Mouse (Mus musculus) hindbrain, embryonic 11.5 days (tissue): ENCODE measurements at regions not wholly inside any gene's neighbourhood (a gene's known extent, or its start where the extent isn't known, plus 50 kb on each side); places are given as distances from the start of the nearest gene placed in this dataset.

Source experiments
- ATAC-seq: fragments of 200-750 bp; cut with Nextera tagmentation; 2 replicates; pipeline ENCODE4 v1.8.0; 2017; ENCODE audit warnings: mild to moderate bottlenecking, moderate TSS enrichment, moderate library complexity; ENCODE audit not compliant: low FRiP score
- DNase-seq: peaks from one replicate; pipeline ENCODE4 v3.0.0-alpha.2; 2015; ENCODE audit warnings: low spot score
- H3K27ac ChIP-seq: fragments of 300-500 bp; sonication (generic); 2 replicates; pipeline ENCODE4 v1.5.1; 2014; ENCODE audit warnings: mild to moderate bottlenecking, low read depth, low read length
- H3K27me3 ChIP-seq: fragments of 300-500 bp; sonication (generic); 2 replicates; pipeline ENCODE4 v1.6.1; 2014; ENCODE audit warnings: mild to moderate bottlenecking, low read length, moderate library complexity, mixed read lengths; ENCODE audit not compliant: control insufficient read depth, insufficient read depth
- H3K36me3 ChIP-seq: fragments of 300-500 bp; sonication (generic); 2 replicates; pipeline ENCODE4 v1.6.1; 2014; ENCODE audit warnings: mild to moderate bottlenecking, low read length, moderate library complexity, mixed read lengths; ENCODE audit not compliant: control insufficient read depth, insufficient read depth
- H3K4me1 ChIP-seq: fragments of 300-500 bp; sonication (generic); replicated peaks from 2 replicates; pipeline ENCODE4 v1.6.1; 2014; ENCODE audit warnings: low read length, mixed read lengths; ENCODE audit not compliant: control insufficient read depth, insufficient read depth
- H3K4me2 ChIP-seq: fragments of 300-500 bp; sonication (generic); replicated peaks from 2 replicates; pipeline ENCODE4 v1.6.1; 2014; ENCODE audit warnings: mild to moderate bottlenecking, low read depth, low read length
- H3K4me3 ChIP-seq: fragments of 300-500 bp; sonication (generic); 2 replicates; pipeline ENCODE4 v1.5.1; 2014; ENCODE audit warnings: low read depth, low read length
- H3K9ac ChIP-seq: fragments of 300-500 bp; sonication (generic); 2 replicates; pipeline ENCODE4 v1.6.1; 2014; ENCODE audit warnings: low read depth, low read length
- H3K9me3 ChIP-seq: fragments of 300-500 bp; sonication (generic); 2 replicates; pipeline ENCODE4 v1.6.1; 2016; ENCODE audit warnings: low read length; ENCODE audit not compliant: control insufficient read depth
- WGBS: fragments of 180-500 bp; shearing (Covaris S2); extraction: QIAGEN DNeasy Blood & Tissue Kit; methylation state at CpG from one replicate; pipeline ENCODE4 v1.1.7; 2014; 5-methylcytosine and 5-hydroxymethylcytosine counted together

DNA sequence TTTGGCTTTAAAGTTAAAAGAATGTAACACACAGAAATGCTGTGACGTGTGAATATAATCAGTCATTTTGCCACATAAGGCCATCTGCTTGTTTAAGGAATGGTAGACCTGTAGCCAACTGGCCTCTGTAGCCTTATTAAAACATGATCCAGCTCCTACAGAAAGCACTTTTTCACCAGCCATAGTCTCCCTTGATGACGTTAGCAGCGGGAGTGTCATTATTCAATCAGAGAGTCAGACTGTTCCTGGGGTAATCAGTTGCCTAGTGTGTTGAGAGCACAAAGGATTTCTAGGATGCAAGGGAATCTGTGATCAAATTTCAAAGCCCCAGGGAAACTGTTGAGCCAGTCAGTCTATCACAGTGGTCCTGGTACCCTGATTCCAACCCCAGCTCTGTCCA, 260.3 kb upstream of the Rag2 start:
- DNase-seq = peak; percentile 16
- Histone ChIP-seq H3K27me3 (no peaks in the 10 kb centered on the region), H3K9ac (no peak overlapping the region), H3K27ac (no peak overlapping the region), H3K9me3 (no peaks in the 10 kb centered on the region), H3K4me3 (no peak overlapping the region), H3K4me1 (no peaks in the 10 kb centered on the region), H3K4me2 (no peak overlapping the region), H3K36me3 (no peaks in the 10 kb centered on the region)
- WGBS = 40% methylated on average over 3 of the region's 3 CpGs
- peak; percentile 30; the same call in 1 of the 2 replicates for ATAC-seq

DNA sequence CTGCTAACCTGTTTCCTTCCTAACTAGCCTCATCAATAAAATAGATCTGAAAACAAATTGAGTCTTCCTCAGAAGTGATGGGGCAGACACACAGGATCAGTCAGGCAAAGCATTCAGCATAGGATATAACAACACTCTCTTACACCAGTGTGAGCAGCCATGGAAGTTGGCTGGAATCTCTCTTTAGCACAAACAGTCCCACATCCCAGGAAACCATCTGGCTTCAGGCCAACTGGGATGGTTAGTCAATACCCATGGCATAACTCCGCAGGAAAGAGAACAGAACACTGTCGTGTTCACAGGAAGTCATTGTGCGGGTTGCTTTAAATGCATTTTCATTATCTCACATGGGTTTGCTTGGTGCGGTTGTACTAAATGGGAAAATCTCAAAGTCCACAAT, 256.2 kb upstream of the Rag2 start:
- no peaks in the 10 kb centered on the region for H3K36me3 ChIP-seq
- no peaks in the 10 kb centered on the region for H3K27me3 ChIP-seq
- H3K4me1 ChIP-seq = no peaks in the 10 kb centered on the region
- H3K9ac ChIP-seq = no peak overlapping the region
- WGBS = 88% methylated on average over 4 of the region's 4 CpGs
- ATAC-seq (no peak), DNase-seq (no peak)
- H3K27ac ChIP-seq = no peak overlapping the region
- H3K9me3 ChIP-seq = no peaks in the 10 kb centered on the region
- no peak overlapping the region for H3K4me3 ChIP-seq
- H3K4me2 ChIP-seq = no peak overlapping the region

- ATAC-seq (no peak), DNase-seq (no peak)
- H3K4me3 ChIP-seq = no peak overlapping the region
- no peak overlapping the region for H3K4me2 ChIP-seq
- no peaks in the 10 kb centered on the region for H3K36me3 ChIP-seq
- no peaks in the 10 kb centered on the region for H3K9me3 ChIP-seq
- no peak overlapping the region for H3K27ac ChIP-seq
- no peaks in the 10 kb centered on the region for H3K27me3 ChIP-seq
- 91% methylated on average over 6 of the region's 6 CpGs for WGBS
- no peaks in the 10 kb centered on the region for H3K4me1 ChIP-seq
- H3K9ac ChIP-seq = no peak overlapping the region
Observed at GRCm38 (mm10) chr2:101370991-101371736, 253.4 kb upstream of the Rag2 start.

DNA sequence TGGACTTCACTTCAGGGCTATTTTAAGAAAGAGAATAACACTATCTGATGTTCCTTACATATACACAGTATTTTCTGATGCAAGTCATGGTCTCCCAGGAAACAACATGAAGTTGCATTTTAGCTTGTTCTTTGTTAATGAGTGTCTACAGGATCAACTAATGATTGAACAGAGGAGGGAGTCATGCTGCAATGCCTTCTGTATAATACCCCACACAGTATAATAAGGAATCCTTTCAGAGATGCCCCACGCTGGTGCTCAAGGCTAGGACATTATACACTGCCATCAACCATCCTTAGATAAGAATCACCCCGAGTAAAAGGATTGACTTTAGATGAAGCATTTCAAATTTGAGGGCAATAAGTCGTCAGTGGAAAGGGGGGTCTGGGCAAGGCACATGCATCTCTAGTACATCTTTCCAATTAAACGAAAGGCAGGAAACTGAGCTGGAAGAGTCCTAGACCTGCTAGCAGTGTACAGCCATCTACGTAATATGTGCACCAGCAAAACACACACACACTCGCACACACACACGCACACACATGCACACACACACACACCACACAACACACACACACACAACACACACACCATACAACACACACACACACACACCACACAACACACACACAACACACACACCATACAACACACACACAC, 252.6 kb upstream of the Rag2 start:
- Histone ChIP-seq H3K36me3 (no peaks in the 10 kb centered on the region), H3K27ac (no peak overlapping the region), H3K4me1 (no peaks in the 10 kb centered on the region), H3K9me3 (no peaks in the 10 kb centered on the region), H3K27me3 (no peaks in the 10 kb centered on the region), H3K4me2 (no peak overlapping the region), H3K4me3 (no peak overlapping the region), H3K9ac (no peak overlapping the region)
- WGBS = 86% methylated on average over 7 of the region's 7 CpGs
- ATAC-seq = no peak
- DNase-seq = no peak

DNA sequence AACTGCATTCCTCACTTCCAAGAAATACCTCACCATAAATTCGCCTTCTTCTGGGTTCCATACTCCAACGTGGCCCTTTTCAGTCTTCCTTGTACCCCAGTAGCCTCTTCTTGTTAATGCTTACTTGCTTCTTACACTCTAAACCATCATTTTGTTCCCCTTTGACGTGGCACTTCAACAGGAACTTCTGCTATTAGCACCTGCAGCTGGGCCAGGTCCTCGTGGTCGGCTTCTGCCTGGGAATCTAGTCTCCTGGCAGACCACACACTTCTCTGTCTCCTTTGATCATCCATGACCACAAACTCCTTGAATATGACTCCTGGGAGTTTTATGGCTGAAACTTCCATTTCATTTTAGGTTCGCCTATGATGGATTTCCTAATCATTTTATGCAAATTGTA, 243.9 kb upstream of the Rag2 start:
- Histone ChIP-seq H3K9ac (no peak overlapping the region), H3K27ac (no peak overlapping the region), H3K27me3 (no peaks in the 10 kb centered on the region), H3K36me3 (no peaks in the 10 kb centered on the region), H3K4me2 (no peak overlapping the region), H3K4me3 (no peak overlapping the region), H3K9me3 (no peaks in the 10 kb centered on the region), H3K4me1 (no peaks in the 10 kb centered on the region)
- 86% methylated on average over 6 of the region's 6 CpGs for WGBS
- no peak for ATAC-seq
- no peak for DNase-seq

DNA sequence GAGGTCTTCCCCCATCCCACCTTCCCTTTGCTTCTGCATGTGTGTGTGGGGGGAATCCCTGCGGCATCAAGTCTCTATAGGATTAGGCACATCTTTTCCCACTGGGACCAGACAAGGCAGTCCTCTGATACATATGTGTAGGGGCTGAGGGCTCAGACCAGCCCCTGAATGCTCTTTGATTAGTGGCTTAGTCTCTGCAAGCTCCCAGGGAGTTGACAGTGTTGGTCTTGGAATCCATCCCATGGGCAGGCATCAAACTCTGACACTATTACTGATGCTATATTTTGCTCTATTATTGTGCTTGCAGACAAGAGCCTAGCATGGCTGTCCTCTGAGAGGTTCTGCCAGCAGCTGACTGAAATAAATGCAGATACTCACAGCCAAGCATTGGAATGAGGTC, 209.5 kb upstream of the Rag2 start:
- H3K9me3 ChIP-seq = no peaks in the 10 kb centered on the region
- no peaks in the 10 kb centered on the region for H3K36me3 ChIP-seq
- DNase-seq (no peak), ATAC-seq (no peak)
- 100% methylated on average over 1 of the region's 1 CpGs for WGBS
- no peak overlapping the region for H3K9ac ChIP-seq
- H3K27me3 ChIP-seq = no peaks in the 10 kb centered on the region
- no peak overlapping the region for H3K4me2 ChIP-seq
- H3K27ac ChIP-seq = no peak overlapping the region
- H3K4me3 ChIP-seq = no peak overlapping the region
- H3K4me1 ChIP-seq = no peaks in the 10 kb centered on the region

GRCm38 (mm10) chr2:101416702-101417101, 207.8 kb upstream of the Rag2 start:
- H3K4me3 ChIP-seq = no peak overlapping the region
- H3K9ac ChIP-seq = no peak overlapping the region
- H3K36me3 ChIP-seq = no peaks in the 10 kb centered on the region
- no peak for ATAC-seq
- WGBS = 84% methylated on average over 3 of the region's 3 CpGs
- no peak overlapping the region for H3K27ac ChIP-seq
- DNase-seq = no peak
- no peaks in the 10 kb centered on the region for H3K9me3 ChIP-seq
- H3K4me2 ChIP-seq = no peak overlapping the region
- H3K4me1 ChIP-seq = no peaks in the 10 kb centered on the region
- H3K27me3 ChIP-seq = no peaks in the 10 kb centered on the region

- no peak for ATAC-seq
- Histone ChIP-seq H3K9ac (no peak overlapping the region), H3K4me3 (no peak overlapping the region), H3K27me3 (no peaks in the 10 kb centered on the region), H3K4me1 (no peaks in the 10 kb centered on the region), H3K4me2 (no peak overlapping the region), H3K9me3 (no peaks in the 10 kb centered on the region), H3K36me3 (no peaks in the 10 kb centered on the region), H3K27ac (no peak overlapping the region)
- WGBS = 87% methylated on average over 8 of the region's 8 CpGs
- no peak for DNase-seq
Observed at GRCm38 (mm10) chr2:101433141-101433895, 191.2 kb upstream of the Rag2 start.
